Mouse (Mus musculus): ENCODE measurements at regions not wholly inside any gene's neighbourhood (a gene's known extent, or its start where the extent isn't known, plus 50 kb on each side); places are given as distances from the start of the nearest gene placed in this dataset.

DNA sequence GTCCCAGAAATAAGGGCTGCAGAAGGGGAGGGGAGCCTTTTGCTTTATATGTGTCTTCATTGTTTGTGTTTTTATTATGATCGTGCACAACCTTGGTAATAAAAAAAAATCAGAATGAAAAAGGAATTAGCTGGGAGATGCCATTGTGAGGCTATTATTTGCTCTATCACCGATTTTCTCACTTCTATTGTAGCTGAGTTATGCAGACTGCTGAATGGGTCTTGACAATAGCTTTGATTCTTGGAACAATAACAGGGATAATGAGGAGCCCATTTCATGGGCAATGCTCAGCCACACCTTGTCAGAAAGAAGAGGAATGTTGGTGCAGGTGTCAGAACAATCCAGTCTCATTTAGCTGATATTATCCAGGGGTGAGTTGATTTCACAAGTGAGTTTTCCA, 160.6 kb upstream of the Ralgapa2 start:
- Histone ChIP-seq H3K27me3 (ENCODE audit: control insufficient read depth, insufficient read depth, low read length) (no peaks in the 10 kb centered on the region), H3K9ac (ENCODE audit: low read depth, low read length, severe bottlenecking) (no peak overlapping the region), H3K4me2 (replicated peaks; ENCODE audit: low read depth, low read length, severe bottlenecking) (no peak overlapping the region), H3K9me3 (ENCODE audit: control insufficient read depth, low read length) (no peaks in the 10 kb centered on the region), H3K36me3 (ENCODE audit: control insufficient read depth, insufficient read depth, low read length) (no peaks in the 10 kb centered on the region), H3K4me1 (ENCODE audit: control insufficient read depth, insufficient read depth, low read length) (no peaks in the 10 kb centered on the region), H3K27ac (replicated peaks; ENCODE audit: low read depth, low read length) (no peak overlapping the region), H3K4me3 (replicated peaks; ENCODE audit: low read length) (no peak overlapping the region)
- 75% methylated on average over 2 of the region's 2 CpGs for WGBS
- ATAC-seq (ENCODE audit: low FRiP score, low read depth) (no peak), DNase-seq (ENCODE audit: low spot score) (no peak)
- no peak for TF ChIP-seq POLR2A (IDR thresholded peaks at IDR 0.05; ENCODE audit: borderline replicate concordance, extremely low read depth, insufficient read depth, insufficient read length)

DNA sequence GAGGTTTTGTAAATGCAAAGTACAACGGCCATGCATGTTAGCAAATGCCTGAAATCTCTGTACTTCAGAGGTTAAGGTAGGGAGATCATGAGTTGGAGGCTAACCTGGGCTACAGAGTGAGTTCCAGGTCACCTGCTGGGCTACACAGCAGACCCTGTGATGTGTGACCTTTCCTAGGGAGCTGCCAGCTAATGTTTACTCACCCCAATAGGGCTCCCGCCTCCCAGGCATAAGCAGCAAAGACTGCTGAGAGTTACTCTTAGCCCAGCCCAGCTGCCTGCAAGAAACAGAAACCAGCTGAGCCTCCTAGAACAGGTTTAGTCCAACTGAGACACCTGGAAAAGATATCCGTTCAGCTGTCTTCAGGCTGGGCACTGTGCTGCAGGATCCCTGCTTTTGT, 169.8 kb upstream of the Ralgapa2 start:
- no peak overlapping the region for H3K27ac ChIP-seq (replicated peaks; ENCODE audit: low read depth, low read length)
- H3K9ac ChIP-seq (ENCODE audit: low read depth, low read length, severe bottlenecking) = no peak overlapping the region
- no peaks in the 10 kb centered on the region for H3K4me1 ChIP-seq (ENCODE audit: control insufficient read depth, insufficient read depth, low read length)
- no peak overlapping the region for H3K4me2 ChIP-seq (replicated peaks; ENCODE audit: low read depth, low read length, severe bottlenecking)
- DNase-seq (ENCODE audit: low spot score) (no peak), ATAC-seq (ENCODE audit: low FRiP score, low read depth) (no peak; the same call in 1 of the 2 replicates)
- no peaks in the 10 kb centered on the region for H3K36me3 ChIP-seq (ENCODE audit: control insufficient read depth, insufficient read depth, low read length)
- TF ChIP-seq POLR2A (IDR thresholded peaks at IDR 0.05; ENCODE audit: borderline replicate concordance, extremely low read depth, insufficient read depth, insufficient read length) = no peak
- 46% methylated on average over 3 of the region's 3 CpGs for WGBS
- no peaks in the 10 kb centered on the region for H3K27me3 ChIP-seq (ENCODE audit: control insufficient read depth, insufficient read depth, low read length)
- no peak overlapping the region for H3K4me3 ChIP-seq (replicated peaks; ENCODE audit: low read length)
- no peaks in the 10 kb centered on the region for H3K9me3 ChIP-seq (ENCODE audit: control insufficient read depth, low read length)

DNA sequence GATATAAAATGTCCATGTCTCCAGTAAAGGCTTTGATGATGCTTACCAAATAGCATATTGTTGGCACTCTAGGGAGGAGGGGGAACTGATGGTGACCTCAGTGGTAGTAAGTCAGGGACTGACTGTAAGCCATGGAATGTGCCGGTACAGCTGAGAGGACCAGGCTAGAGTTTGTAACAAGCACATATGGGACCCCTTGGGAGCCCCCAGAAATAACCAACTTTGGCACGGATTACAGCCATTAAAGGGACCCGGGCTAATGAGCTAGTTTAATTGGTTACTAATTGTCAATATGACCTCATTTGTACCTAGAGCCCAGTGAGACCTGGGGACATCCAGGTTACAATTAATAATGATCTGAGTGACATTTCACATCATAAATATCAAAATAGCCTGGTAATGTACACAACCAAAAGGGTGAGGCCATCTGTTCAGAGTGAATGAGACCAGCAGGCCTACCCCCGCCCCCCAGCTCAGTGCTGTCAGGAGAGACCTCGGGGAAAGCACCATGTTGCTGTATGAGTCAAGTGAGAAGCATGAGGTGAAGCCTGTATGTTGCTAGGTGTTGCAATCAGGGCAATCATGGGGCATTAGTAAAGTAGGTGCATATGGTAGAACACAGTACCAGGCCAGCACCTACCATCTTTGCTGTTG, 169.7 kb upstream of the Kiz start:
- Histone ChIP-seq H3K4me3 (replicated peaks; ENCODE audit: low read length) (no peak overlapping the region), H3K27me3 (ENCODE audit: control insufficient read depth, insufficient read depth, low read length) (no peaks in the 10 kb centered on the region), H3K4me1 (ENCODE audit: control insufficient read depth, insufficient read depth, low read length) (no peaks in the 10 kb centered on the region), H3K27ac (replicated peaks; ENCODE audit: low read depth, low read length) (no peak overlapping the region), H3K9me3 (ENCODE audit: control insufficient read depth, low read length) (no peaks in the 10 kb centered on the region), H3K4me2 (replicated peaks; ENCODE audit: low read depth, low read length, severe bottlenecking) (no peak overlapping the region), H3K36me3 (ENCODE audit: control insufficient read depth, insufficient read depth, low read length) (no peaks in the 10 kb centered on the region), H3K9ac (ENCODE audit: low read depth, low read length, severe bottlenecking) (no peak overlapping the region)
- 16% methylated on average over 5 of the region's 5 CpGs for WGBS
- DNase-seq (ENCODE audit: low spot score) (no peak), ATAC-seq (ENCODE audit: low FRiP score, low read depth) (no peak)
- no peak for TF ChIP-seq POLR2A (IDR thresholded peaks at IDR 0.05; ENCODE audit: borderline replicate concordance, extremely low read depth, insufficient read depth, insufficient read length)

DNA sequence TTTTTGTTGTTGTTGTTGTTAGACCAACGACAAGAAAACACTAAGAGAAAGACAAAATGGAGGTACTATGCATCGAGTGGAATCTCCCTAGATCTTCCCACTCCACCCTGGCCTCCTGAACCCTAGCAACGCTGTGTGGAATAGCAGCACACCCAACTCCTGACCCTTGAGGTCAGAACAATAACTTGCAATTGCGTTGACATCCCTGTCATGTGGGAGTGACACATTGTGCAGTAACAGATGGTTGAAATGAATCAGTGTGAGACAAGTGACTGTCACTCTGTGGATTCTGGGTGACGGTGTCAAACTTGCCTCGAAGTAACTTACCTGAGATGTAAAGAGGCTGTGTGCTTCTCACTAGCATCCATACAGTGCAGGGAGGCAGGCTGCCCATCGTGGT, 167.1 kb upstream of the Kiz start:
- TF ChIP-seq POLR2A (IDR thresholded peaks at IDR 0.05; ENCODE audit: borderline replicate concordance, extremely low read depth, insufficient read depth, insufficient read length) = no peak
- H3K4me3 ChIP-seq (replicated peaks; ENCODE audit: low read length) = no peak overlapping the region
- WGBS = 72% methylated on average over 7 of the region's 7 CpGs
- DNase-seq (ENCODE audit: low spot score) = no peak
- H3K27ac ChIP-seq (replicated peaks; ENCODE audit: low read depth, low read length) = no peak overlapping the region
- H3K4me2 ChIP-seq (replicated peaks; ENCODE audit: low read depth, low read length, severe bottlenecking) = no peak overlapping the region
- no peaks in the 10 kb centered on the region for H3K36me3 ChIP-seq (ENCODE audit: control insufficient read depth, insufficient read depth, low read length)
- no peak overlapping the region for H3K9ac ChIP-seq (ENCODE audit: low read depth, low read length, severe bottlenecking)
- H3K27me3 ChIP-seq (ENCODE audit: control insufficient read depth, insufficient read depth, low read length) = no peaks in the 10 kb centered on the region
- 0 out of 2 replicates have a peak, but pooled peaks cover 4% of the 10 kb centered on the region for H3K4me1 ChIP-seq (ENCODE audit: control insufficient read depth, insufficient read depth, low read length)
- no peaks in the 10 kb centered on the region; the same call in 1 of the 2 replicates for H3K9me3 ChIP-seq (ENCODE audit: control insufficient read depth, low read length)
- no peak for ATAC-seq (ENCODE audit: low FRiP score, low read depth)

DNA sequence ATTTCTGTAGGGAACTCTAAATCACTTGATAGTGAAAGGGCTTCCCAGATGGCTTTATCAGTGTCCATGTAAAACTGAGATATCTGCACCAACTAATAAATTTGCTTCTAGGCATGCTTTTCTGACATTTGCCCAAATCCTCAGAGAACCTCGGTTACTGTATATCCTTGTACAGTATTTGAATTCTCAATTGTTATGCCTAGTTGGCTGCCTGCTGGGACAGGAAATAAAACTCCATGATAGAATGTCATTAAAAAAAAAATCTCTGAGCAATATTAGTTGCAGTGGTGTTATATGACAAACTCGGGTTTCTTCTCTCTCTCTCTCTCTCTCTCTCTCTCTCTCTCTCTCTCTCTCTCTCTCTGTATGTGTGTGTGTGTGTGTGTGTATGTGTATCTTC, 162.2 kb upstream of the Kiz start:
- WGBS = 23% methylated on average over 2 of the region's 2 CpGs
- no peak for TF ChIP-seq POLR2A (IDR thresholded peaks at IDR 0.05; ENCODE audit: borderline replicate concordance, extremely low read depth, insufficient read depth, insufficient read length)
- Histone ChIP-seq H3K9me3 (ENCODE audit: control insufficient read depth, low read length) (no peaks in the 10 kb centered on the region; the same call in 1 of the 2 replicates), H3K27ac (replicated peaks; ENCODE audit: low read depth, low read length) (no peak overlapping the region), H3K27me3 (ENCODE audit: control insufficient read depth, insufficient read depth, low read length) (no peaks in the 10 kb centered on the region), H3K9ac (ENCODE audit: low read depth, low read length, severe bottlenecking) (no peak overlapping the region), H3K4me2 (replicated peaks; ENCODE audit: low read depth, low read length, severe bottlenecking) (no peak overlapping the region), H3K36me3 (ENCODE audit: control insufficient read depth, insufficient read depth, low read length) (no peaks in the 10 kb centered on the region), H3K4me1 (ENCODE audit: control insufficient read depth, insufficient read depth, low read length) (peaks cover 10% of the 10 kb centered on the region; the same call in 1 of the 2 replicates), H3K4me3 (replicated peaks; ENCODE audit: low read length) (no peak overlapping the region)
- DNase-seq (ENCODE audit: low spot score) (peak; percentile 11), ATAC-seq (ENCODE audit: low FRiP score, low read depth) (peak; percentile 16; the same call in 1 of the 2 replicates)
